Mouse (Mus musculus) heart, embryonic 16.5 days (tissue): ENCODE measurements around the gene Lrcol1. TPM values are rescaled to one million over a fixed set of nuclear protein-coding genes. Genes with fewer than 3 reads are reported as not detected.

ENCODE experiments used
- ATAC-seq: fragments of 200-750 bp; cut with Nextera tagmentation; replicated peaks from 2 replicates; pipeline ENCODE4 v1.8.0; 2017; ENCODE audit warnings: moderate number of reproducible peaks; ENCODE audit not compliant: insufficient read depth, low FRiP score; ENCODE audit errors: extremely low read depth
- H3K27ac ChIP-seq: fragments of 300-500 bp; sonication (generic); 2 replicates; pipeline ENCODE4 v1.5.1; 2014; ENCODE audit warnings: mild to moderate bottlenecking, low read length, control low read depth, moderate library complexity
- H3K27me3 ChIP-seq: fragments of 300-500 bp; sonication (generic); 2 replicates; pipeline ENCODE4 v1.6.1; 2014; ENCODE audit warnings: low read length, mixed read lengths; ENCODE audit not compliant: control insufficient read depth, insufficient read depth
- H3K36me3 ChIP-seq: fragments of 300-500 bp; sonication (generic); 2 replicates; pipeline ENCODE4 v1.6.1; 2014; ENCODE audit not compliant: control insufficient read depth, insufficient read depth
- H3K4me1 ChIP-seq: fragments of 300-500 bp; sonication (generic); 2 replicates; pipeline ENCODE4 v1.6.1; 2014; ENCODE audit warnings: low read length, mixed read lengths; ENCODE audit not compliant: control insufficient read depth, insufficient read depth
- H3K4me2 ChIP-seq: fragments of 300-500 bp; sonication (generic); 2 replicates; pipeline ENCODE4 v1.6.1; 2014; ENCODE audit warnings: low read depth, mild to moderate bottlenecking, control low read depth, low read length
- H3K4me3 ChIP-seq: fragments of 300-500 bp; sonication (generic); 2 replicates; pipeline ENCODE4 v1.5.1; 2014; ENCODE audit warnings: mild to moderate bottlenecking, control low read depth, low read length
- H3K9ac ChIP-seq: fragments of 300-500 bp; sonication (generic); 2 replicates; pipeline ENCODE4 v1.6.1; 2014; ENCODE audit warnings: low read length, control low read depth
- H3K9me3 ChIP-seq: fragments of 300-500 bp; sonication (generic); replicated peaks from 2 replicates; pipeline ENCODE4 v1.6.1; 2016; ENCODE audit warnings: low read length; ENCODE audit not compliant: control insufficient read depth
- WGBS: fragments of 180-500 bp; shearing (Covaris S2); extraction: QIAGEN DNeasy Blood & Tissue Kit; methylation state at CpG from one replicate; pipeline ENCODE4 v1.1.7; 2014; 5-methylcytosine and 5-hydroxymethylcytosine counted together
- polyA plus RNA-seq: library from polyadenylated mRNA; unstranded; fragments of >200 nt; fragmentation: Nextera tagmentation; extraction: Ambion mirVana; gene quantifications from 2 replicates; pipeline ENCODE4 v1.2.1, GENCODE M21; 2015

Lrcol1 gene
- polyA plus RNA-seq, 1 experiment from 2014 or later, result not detected

DNA sequence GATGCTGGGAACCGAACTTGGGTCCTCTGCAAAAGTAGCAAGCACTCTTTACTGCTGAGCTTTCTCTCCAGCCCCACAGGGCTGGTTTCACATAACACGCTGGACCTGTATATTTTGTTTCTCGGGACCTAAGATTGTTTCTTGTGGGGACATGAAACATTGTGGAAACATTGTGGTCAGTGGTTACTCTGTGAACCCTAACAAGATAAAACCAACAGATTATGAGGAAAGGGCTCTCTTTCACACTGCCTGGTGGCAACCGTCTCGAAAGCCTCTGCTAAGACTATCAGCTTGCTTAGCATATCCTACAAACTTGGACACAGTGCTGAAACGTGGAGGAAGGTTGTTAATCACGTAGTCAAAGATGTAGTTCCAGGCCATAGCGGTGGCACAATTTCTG is 2.5 kb downstream of the Lrcol1 start:
- Histone ChIP-seq H3K27me3 (peaks cover 29% of the 10 kb centered on the region), H3K4me2 (no peak overlapping the region), H3K4me1 (peaks cover 9% of the 10 kb centered on the region), H3K9ac (no peak overlapping the region), H3K27ac (no peak overlapping the region), H3K9me3 (no peaks in the 10 kb centered on the region), H3K36me3 (no peaks in the 10 kb centered on the region), H3K4me3 (no peak overlapping the region)
- 73% methylated on average over 8 of the region's 8 CpGs for WGBS
- no peak for ATAC-seq

DNA sequence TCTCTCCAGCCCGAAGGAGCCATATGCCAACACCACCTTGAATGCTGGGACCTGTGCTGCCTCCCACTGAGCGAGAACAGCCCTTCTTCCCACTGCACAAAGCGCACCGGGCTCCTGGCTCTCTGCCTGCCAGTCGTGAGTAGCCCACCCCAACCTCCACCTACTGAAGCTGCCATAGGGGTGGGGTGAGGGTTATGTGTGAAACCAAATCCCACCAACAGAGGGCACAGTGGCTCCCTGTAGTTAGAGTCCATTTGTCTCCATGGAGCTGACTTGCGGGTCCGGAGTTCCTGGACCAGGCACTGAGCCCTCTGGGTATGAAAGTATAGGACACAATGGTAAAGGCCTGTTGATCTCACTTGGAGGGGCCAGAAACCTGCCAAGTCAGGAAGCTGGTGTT is 10.2 kb downstream of the Lrcol1 start:
- H3K9ac ChIP-seq, result no peak overlapping the region
- H3K9me3 ChIP-seq, result no peaks in the 10 kb centered on the region
- no peak; the same call in 1 of the 2 replicates for ATAC-seq
- no peaks in the 10 kb centered on the region for H3K4me1 ChIP-seq
- no peaks in the 10 kb centered on the region for H3K36me3 ChIP-seq
- H3K27me3 ChIP-seq, result no peaks in the 10 kb centered on the region; the same call in 1 of the 2 replicates
- no peak overlapping the region for H3K4me2 ChIP-seq
- no peak overlapping the region for H3K27ac ChIP-seq
- H3K4me3 ChIP-seq, result no peak overlapping the region
- WGBS, result 16% methylated on average over 7 of the region's 7 CpGs

DNA sequence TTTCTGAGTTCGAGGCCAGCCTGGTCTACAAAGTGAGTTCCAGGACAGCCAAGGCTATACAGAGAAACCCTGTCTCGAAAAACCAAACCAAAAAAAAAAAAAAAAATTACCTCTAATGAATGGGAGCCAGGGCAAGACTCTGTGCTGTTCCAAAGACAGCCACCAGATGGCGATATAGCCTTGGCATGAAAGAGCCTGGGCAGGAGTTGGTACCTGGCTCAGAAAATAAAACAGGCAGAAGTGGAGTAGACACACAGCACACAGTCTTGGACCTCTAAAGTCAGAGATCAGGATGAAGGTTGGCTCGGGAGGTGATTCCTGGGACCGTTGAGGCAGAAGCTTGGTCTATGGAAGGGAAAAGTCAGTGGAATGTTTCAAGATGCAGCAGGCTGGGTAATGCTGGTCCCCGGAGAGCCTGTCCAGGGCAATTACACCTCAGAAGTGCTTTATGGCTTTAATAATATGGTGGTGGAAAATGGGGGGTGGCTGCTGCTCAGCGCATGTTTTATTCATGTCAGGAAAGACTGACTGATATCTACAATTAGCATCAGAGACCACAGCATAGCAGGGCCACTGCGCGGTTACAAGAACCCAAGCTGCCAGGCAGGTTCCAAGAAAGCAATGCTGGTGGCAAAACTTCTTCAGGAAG is 13.1 kb downstream of the Lrcol1 start:
- H3K4me2 ChIP-seq, result no peak overlapping the region
- no peaks in the 10 kb centered on the region for H3K36me3 ChIP-seq
- H3K4me1 ChIP-seq, result no peaks in the 10 kb centered on the region
- no peak overlapping the region for H3K4me3 ChIP-seq
- H3K27me3 ChIP-seq, result no peaks in the 10 kb centered on the region; the same call in 1 of the 2 replicates
- H3K27ac ChIP-seq, result no peak overlapping the region
- H3K9me3 ChIP-seq, result no peaks in the 10 kb centered on the region
- 41% methylated on average over 9 of the region's 9 CpGs for WGBS
- H3K9ac ChIP-seq, result no peak overlapping the region
- no peak for ATAC-seq

- Histone ChIP-seq H3K36me3 (no peaks in the 10 kb centered on the region), H3K9me3 (no peaks in the 10 kb centered on the region), H3K4me1 (no peaks in the 10 kb centered on the region), H3K9ac (no peak overlapping the region), H3K4me2 (no peak overlapping the region), H3K27me3 (no peaks in the 10 kb centered on the region), H3K27ac (no peak overlapping the region), H3K4me3 (no peak overlapping the region)
- no peak for ATAC-seq
- 58% methylated on average over 6 of the region's 6 CpGs for WGBS
Observed at GRCm38 (mm10) chr5:110361465-110361864, 16.9 kb downstream of the Lrcol1 start.

DNA sequence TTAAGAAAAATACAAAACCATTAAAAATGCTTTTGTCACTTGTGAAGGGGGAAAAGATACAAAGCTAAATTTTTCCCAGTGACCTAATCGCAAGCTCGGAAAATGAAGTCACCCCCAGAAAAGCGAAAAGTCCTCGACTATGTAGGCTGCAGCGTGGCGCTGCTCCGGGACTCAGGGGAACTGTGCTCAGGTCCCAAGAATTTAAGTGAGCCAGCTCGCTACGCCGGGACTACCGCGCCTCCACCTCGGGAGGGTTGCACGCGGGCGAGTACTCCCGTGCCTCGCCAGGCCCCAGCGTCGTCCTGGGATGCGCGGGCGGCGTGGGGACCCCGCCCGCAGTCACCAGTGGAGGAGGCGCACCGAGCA is 18.3 kb downstream of the Lrcol1 start:
- no peak overlapping the region for H3K27ac ChIP-seq
- 1% methylated on average over 28 of the region's 28 CpGs for WGBS

DNA sequence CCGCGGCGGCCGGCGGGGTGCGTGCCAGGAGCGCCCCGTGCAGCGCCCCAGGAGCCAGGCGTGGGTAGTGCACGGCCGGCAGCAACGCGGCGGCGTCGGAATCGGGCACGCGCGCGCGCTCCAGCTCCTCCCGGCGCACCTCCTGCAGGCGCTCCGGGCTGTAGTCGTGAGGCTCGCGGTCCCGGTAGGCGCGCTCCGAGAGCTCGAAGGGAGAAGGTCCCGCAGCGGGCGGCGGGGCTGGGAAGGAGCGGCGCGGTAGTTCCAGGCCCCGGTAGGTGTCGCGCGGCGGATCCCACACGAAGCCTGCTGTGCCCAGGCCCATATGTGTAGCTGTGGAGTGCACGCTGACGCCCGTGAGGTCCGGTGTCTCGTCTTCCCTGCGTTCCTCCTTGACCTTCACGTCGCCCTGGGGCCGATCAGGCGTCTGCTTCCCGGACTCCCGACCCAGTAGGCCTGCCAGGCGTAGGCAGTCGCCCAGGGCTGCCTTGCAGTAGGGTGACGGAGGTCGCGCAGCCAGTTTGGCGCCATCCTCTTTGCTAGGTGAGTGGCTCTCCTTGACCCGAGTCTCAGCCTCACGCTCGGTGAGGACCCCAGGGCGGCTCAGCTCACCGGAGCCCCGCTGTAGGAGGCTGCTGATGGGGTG is 18.8 kb downstream of the Lrcol1 start:
- peak overlapping the region; percentile 75 for H3K9ac ChIP-seq
- no peaks in the 10 kb centered on the region for H3K27me3 ChIP-seq
- H3K4me2 ChIP-seq, result peak overlapping the region; percentile 95
- H3K4me3 ChIP-seq, result peak overlapping the region; percentile 59
- H3K36me3 ChIP-seq, result peaks cover 6% of the 10 kb centered on the region; the same call in 1 of the 2 replicates
- 3% methylated on average over 72 of the region's 72 CpGs for WGBS
- ATAC-seq, result peak; percentile 89
- no peaks in the 10 kb centered on the region for H3K4me1 ChIP-seq
- peak overlapping the region; percentile 21; the same call in 1 of the 2 replicates for H3K27ac ChIP-seq
- no peaks in the 10 kb centered on the region for H3K9me3 ChIP-seq

More for the DNA sequence above, 18.3 kb downstream of the Lrcol1 start:
- peak overlapping the region; percentile 95 for H3K4me2 ChIP-seq
- H3K27me3 ChIP-seq, result no peaks in the 10 kb centered on the region
- ATAC-seq, result no peak; the same call in 1 of the 2 replicates
- H3K9me3 ChIP-seq, result no peaks in the 10 kb centered on the region
- H3K4me3 ChIP-seq, result peak overlapping the region; percentile 59
- peak overlapping the region; percentile 75 for H3K9ac ChIP-seq
- no peaks in the 10 kb centered on the region for H3K4me1 ChIP-seq
- peaks cover 6% of the 10 kb centered on the region; the same call in 1 of the 2 replicates for H3K36me3 ChIP-seq

DNA sequence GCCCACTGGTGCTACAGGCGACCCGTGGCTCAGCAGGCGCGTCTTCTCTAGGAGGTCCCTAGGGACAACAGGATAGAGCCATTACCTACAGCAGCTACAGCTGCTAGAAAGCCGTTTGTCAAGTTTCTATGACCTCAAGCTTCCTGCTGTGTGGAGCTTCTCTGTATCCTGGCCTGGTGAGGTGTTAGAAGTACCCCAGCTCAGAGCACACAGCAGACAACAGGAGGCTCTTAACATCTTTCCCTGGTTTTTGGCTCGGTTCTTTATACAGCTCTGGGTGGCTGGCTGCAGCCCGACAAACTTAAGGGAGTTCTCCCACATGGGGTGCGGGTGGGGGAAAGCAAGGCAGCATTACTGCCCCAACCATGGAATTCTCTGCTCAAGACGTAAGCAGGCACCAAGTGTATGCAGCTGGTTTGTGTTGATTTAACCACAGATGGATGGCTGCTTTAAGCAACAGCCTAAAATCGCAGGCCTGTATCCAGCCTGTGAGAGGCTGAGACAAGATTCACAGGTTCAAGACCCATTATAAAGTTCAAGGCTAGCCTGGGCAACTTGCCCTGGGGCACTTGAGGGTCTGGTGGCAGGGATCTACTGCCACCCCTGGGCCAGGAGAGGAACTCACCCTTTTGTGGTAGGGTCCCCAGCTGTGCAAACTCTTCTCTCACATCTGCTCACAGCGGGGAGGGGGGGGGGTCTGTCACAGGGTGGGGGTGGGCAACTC is 19.5 kb downstream of the Lrcol1 start:
- H3K27ac ChIP-seq, result no peak overlapping the region
- no peaks in the 10 kb centered on the region for H3K9me3 ChIP-seq
- peak overlapping the region; percentile 59 for H3K4me3 ChIP-seq
- H3K36me3 ChIP-seq, result peaks cover 6% of the 10 kb centered on the region; the same call in 1 of the 2 replicates
- H3K4me2 ChIP-seq, result peak overlapping the region; percentile 95
- WGBS, result 49% methylated on average over 11 of the region's 11 CpGs
- peak overlapping the region; percentile 75 for H3K9ac ChIP-seq
- ATAC-seq, result peak; percentile 20; the same call in 1 of the 2 replicates
- no peaks in the 10 kb centered on the region for H3K27me3 ChIP-seq
- no peaks in the 10 kb centered on the region for H3K4me1 ChIP-seq

DNA sequence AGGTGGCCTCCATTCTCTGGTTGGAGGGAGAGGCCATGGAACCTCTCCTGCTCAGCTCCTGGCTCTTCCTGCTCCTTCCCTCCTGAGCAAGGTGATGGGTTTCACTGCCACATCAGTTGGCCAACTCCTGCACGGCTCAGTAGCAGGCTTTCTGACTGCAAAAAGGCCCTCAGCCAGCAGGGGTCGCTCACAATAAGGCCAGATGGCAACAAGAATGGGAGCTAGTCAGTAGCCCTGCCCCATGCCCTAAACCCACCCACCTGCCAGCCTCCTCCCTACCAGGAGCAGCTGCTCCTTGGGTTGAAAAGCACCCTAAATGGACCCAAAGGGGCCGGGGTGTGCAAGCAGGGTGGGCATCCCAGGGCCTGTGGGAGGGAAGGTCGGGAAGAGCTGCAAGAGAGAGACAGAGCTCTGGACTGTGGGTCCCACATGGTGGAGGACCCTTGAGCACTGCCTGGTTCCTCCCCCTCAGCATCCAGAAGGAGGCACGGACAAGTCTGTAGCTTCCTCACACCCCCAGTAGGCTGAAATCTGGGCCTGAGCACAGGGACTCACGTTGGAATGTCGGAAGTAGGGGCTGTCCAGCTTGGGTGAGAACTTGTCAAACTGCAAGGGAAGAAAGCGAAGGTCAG is 32.4 kb downstream of the Lrcol1 start:
- no peaks in the 10 kb centered on the region for H3K27me3 ChIP-seq
- H3K36me3 ChIP-seq, result peaks cover 22% of the 10 kb centered on the region
- H3K4me2 ChIP-seq, result no peak overlapping the region
- no peaks in the 10 kb centered on the region for H3K9me3 ChIP-seq
- no peaks in the 10 kb centered on the region for H3K4me1 ChIP-seq
- no peak overlapping the region for H3K9ac ChIP-seq
- H3K27ac ChIP-seq, result no peak overlapping the region
- ATAC-seq, result no peak
- 53% methylated on average over 8 of the region's 8 CpGs for WGBS
- no peak overlapping the region for H3K4me3 ChIP-seq
